Mouse (Mus musculus): ENCODE measurements around the gene Acp4.

- no peak for TF ChIP-seq CTCF (conservative IDR thresholded peaks at IDR 0.05; ENCODE audit: low read length)
- peak; percentile 32; the same call in 1 of the 2 replicates for TF ChIP-seq NANOG (IDR thresholded peaks at IDR 0.05; ENCODE audit: borderline replicate concordance, low read length)
- TF ChIP-seq POU5F1 (IDR thresholded peaks at IDR 0.05; ENCODE audit: borderline replicate concordance, low read length), result no peak
Observed at GRCm38 (mm10) chr7:44276461-44277249, 19.5 kb upstream of the Acp4 start.
